Mouse (Mus musculus): ENCODE data around the gene Kif2c.

GRCm38 (mm10) chr4:117133817-117134600 is 48.4 kb downstream of the Kif2c start, which contains the start of gene Plk3:
- TF ChIP-seq CTCF (IDR thresholded peaks at IDR 0.05; ENCODE audit: low read depth): no peak
- TF ChIP-seq EP300 (IDR thresholded peaks at IDR 0.05; ENCODE audit: low read depth): no peak
